Mouse (Mus musculus) MEL (cell line): ENCODE results near the gene Oas1d. TPM values are rescaled to one million over a fixed set of nuclear protein-coding genes. Genes with fewer than 3 reads are reported as not detected.
"Not testable (repeated sequence)": the region's sequence is repeated elsewhere in the genome, so short reads cannot be mapped to it uniquely, and the experiment has no call there.

Source experiments
- DNase-seq: peaks from one replicate; pipeline ENCODE4 v3.0.0; 2011; ENCODE audit warnings: low read depth, low spot score
- H3K27ac ChIP-seq: 2 replicates; pipeline ENCODE4 v1.5.1; 2012; ENCODE audit warnings: low read depth, mild to moderate bottlenecking, control low read depth, low read length, moderate library complexity; ENCODE audit not compliant: control insufficient read depth
- H3K27me3 ChIP-seq, 2 experiments: fragments of 150-350 bp in 1 of 2; sonication (generic) in 1 of 2; 2 replicates each; pipeline ENCODE4 v1.6.1; 2012; ENCODE audit warnings: low read length in 2 of 2, mild to moderate bottlenecking in 2 of 2, improper control_type of control experiment in 1 of 2, moderate library complexity in 1 of 2; ENCODE audit not compliant: insufficient read depth in 2 of 2, control insufficient read depth in 1 of 2
- H3K36me3 ChIP-seq, 2 experiments: 2 replicates each; pipeline ENCODE4 v1.6.1; 2012 to 2014; ENCODE audit warnings: low read length in 2 of 2, improper control_type of control experiment in 1 of 2, inconsistent platforms in 1 of 2, mild to moderate bottlenecking in 1 of 2; ENCODE audit not compliant: insufficient read depth in 2 of 2, control insufficient read depth in 1 of 2
- H3K4me1 ChIP-seq, 2 experiments: fragments of 150-350 bp in 1 of 2; sonication (generic) in 1 of 2; 2 replicates each; pipeline ENCODE4 v1.6.1; 2012; ENCODE audit warnings: low read length in 2 of 2, improper control_type of control experiment in 1 of 2, mild to moderate bottlenecking in 1 of 2; ENCODE audit not compliant: insufficient read depth in 2 of 2, control insufficient read depth in 1 of 2
- H3K4me3 ChIP-seq, 2 experiments: fragments of 150-350 bp in 1 of 2; sonication (generic) in 1 of 2; 2 replicates each; pipeline ENCODE4 v1.5.1; 2012; ENCODE audit warnings: low read depth in 2 of 2, low read length in 2 of 2, mild to moderate bottlenecking in 2 of 2, moderate library complexity in 2 of 2, control low read depth in 1 of 2, improper control_type of control experiment in 1 of 2; ENCODE audit not compliant: control insufficient read depth in 1 of 2, insufficient read depth in 1 of 2
- H3K79me2 ChIP-seq: 2 replicates; pipeline ENCODE4 v1.6.1; 2012; ENCODE audit warnings: mild to moderate bottlenecking, low read length, moderate library complexity; ENCODE audit not compliant: control insufficient read depth, poor library complexity, insufficient read depth
- H3K9ac ChIP-seq: 2 replicates; pipeline ENCODE4 v1.6.1; 2012; ENCODE audit warnings: low read depth, mild to moderate bottlenecking, control low read depth, low read length, moderate library complexity; ENCODE audit not compliant: control insufficient read depth, poor library complexity, severe bottlenecking
- H3K9me3 ChIP-seq: fragments of 150-350 bp; sonication (generic); replicated peaks from 2 replicates; pipeline ENCODE4 v1.6.1; 2012; ENCODE audit warnings: mild to moderate bottlenecking, low read length, improper control_type of control experiment, moderate library complexity; ENCODE audit not compliant: insufficient read depth
- CHD1 ChIP-seq: IDR thresholded peaks from 2 replicates; pipeline ENCODE4 v1.6.1; 2012; ENCODE audit warnings: low read depth, mild to moderate bottlenecking, inconsistent platforms, low read length, improper control_type of control experiment
- CHD2 ChIP-seq: IDR thresholded peaks from 2 replicates; pipeline ENCODE4 v1.6.1; 2011; ENCODE audit warnings: low read length, improper control_type of control experiment
- CTCF ChIP-seq, 3 experiments: IDR thresholded peaks in 2 of 3; conservative IDR thresholded peaks in 1 of 3; 2 replicates each; pipeline ENCODE4 v1.5.1; 2011 to 2012; ENCODE audit warnings: low read length in 3 of 3, low read depth in 2 of 3, mild to moderate bottlenecking in 2 of 3, improper control_type of control experiment in 1 of 3, inconsistent platforms in 1 of 3, mixed read lengths in 1 of 3, moderate library complexity in 1 of 3; ENCODE audit not compliant: control insufficient read depth in 1 of 3, insufficient read depth in 1 of 3, poor library complexity in 1 of 3, severe bottlenecking in 1 of 3
- ETS1 ChIP-seq: IDR thresholded peaks from 2 replicates; pipeline ENCODE4 v1.6.1; 2012; ENCODE audit warnings: low read depth, mild to moderate bottlenecking, inconsistent platforms, low read length, improper control_type of control experiment, moderate library complexity
- GATA1 ChIP-seq: IDR thresholded peaks from 2 replicates; pipeline ENCODE4 v1.6.1; 2011; ENCODE audit warnings: low read depth, low read length, improper control_type of control experiment
- MAZ ChIP-seq: IDR thresholded peaks from 2 replicates; pipeline ENCODE4 v1.6.1; 2012; ENCODE audit warnings: low read depth, mild to moderate bottlenecking, inconsistent platforms, low read length, improper control_type of control experiment
- POLR2A ChIP-seq, 2 experiments: IDR thresholded peaks; 2 replicates each; pipeline ENCODE4 v1.6.1; 2011 to 2012; ENCODE audit warnings: low read length in 2 of 2, mild to moderate bottlenecking in 2 of 2, control low read depth in 1 of 2, improper control_type of control experiment in 1 of 2, low read depth in 1 of 2, moderate library complexity in 1 of 2; ENCODE audit not compliant: control insufficient read depth in 1 of 2, insufficient read depth in 1 of 2, poor library complexity in 1 of 2
- POLR2AphosphoS2 ChIP-seq: IDR thresholded peaks from 2 replicates; pipeline ENCODE4 v1.6.1; 2011; ENCODE audit warnings: low read length, improper control_type of control experiment
- POLR2AphosphoS5 ChIP-seq: IDR thresholded peaks from 2 replicates; pipeline ENCODE4 v1.6.1; 2012; ENCODE audit warnings: low read depth, borderline replicate concordance, mild to moderate bottlenecking, inconsistent platforms, low read length, moderate library complexity, mixed read lengths
- RAD21 ChIP-seq: IDR thresholded peaks from 2 replicates; pipeline ENCODE4 v1.6.1; 2011; ENCODE audit warnings: mild to moderate bottlenecking, low read depth, low read length, improper control_type of control experiment
- RCOR1 ChIP-seq: IDR thresholded peaks from 2 replicates; pipeline ENCODE4 v1.6.1; 2012; ENCODE audit warnings: low read depth, mild to moderate bottlenecking, inconsistent platforms, low read length, improper control_type of control experiment
- SMC3 ChIP-seq: IDR thresholded peaks from 2 replicates; pipeline ENCODE4 v1.6.1; 2011; ENCODE audit warnings: low read depth, low read length, improper control_type of control experiment
- TCF12 ChIP-seq: IDR thresholded peaks from 2 replicates; pipeline ENCODE4 v1.6.1; 2014; ENCODE audit warnings: low read depth, mild to moderate bottlenecking, inconsistent platforms, low read length, improper control_type of control experiment, moderate library complexity
- UBTF ChIP-seq: IDR thresholded peaks from 2 replicates; pipeline ENCODE4 v1.6.1; 2012; ENCODE audit warnings: low read depth, mild to moderate bottlenecking, inconsistent platforms, low read length, improper control_type of control experiment, moderate library complexity, borderline replicate concordance; ENCODE audit not compliant: insufficient read depth
- USF1 ChIP-seq: IDR thresholded peaks from 2 replicates; pipeline ENCODE4 v1.6.1; 2014; ENCODE audit warnings: low read depth, mild to moderate bottlenecking, inconsistent platforms, low read length, improper control_type of control experiment, moderate library complexity
- ZC3H11A ChIP-seq: IDR thresholded peaks from 2 replicates; pipeline ENCODE4 v1.6.1; 2012; ENCODE audit warnings: low read depth, mild to moderate bottlenecking, inconsistent platforms, low read length, improper control_type of control experiment
- ZKSCAN1 ChIP-seq: IDR thresholded peaks from 2 replicates; pipeline ENCODE4 v1.6.1; 2012; ENCODE audit warnings: low read depth, mild to moderate bottlenecking, inconsistent platforms, low read length, improper control_type of control experiment, moderate library complexity
- ZMIZ1 ChIP-seq: IDR thresholded peaks from 2 replicates; pipeline ENCODE4 v1.6.1; 2012; ENCODE audit warnings: low read depth, mild to moderate bottlenecking, inconsistent platforms, low read length, improper control_type of control experiment, moderate library complexity
- polyA plus RNA-seq, 2 experiments: library from polyadenylated mRNA; stranded (reverse) in 1 of 2; unstranded in 1 of 2; fragments of >175 nt in 1 of 2; fragments of >200 nt in 1 of 2; gene quantifications; 2 replicates each; pipeline versions ENCODE4 v1.2.1 to v1.2.4; 2012; ENCODE audit warnings: low replicate concordance in 2 of 2, low read depth in 1 of 2; ENCODE audit not compliant: insufficient read length in 2 of 2, insufficient read depth in 1 of 2, missing spikeins in 1 of 2
- total RNA-seq: library from RNA; depleted of rRNA; stranded (reverse); fragments of 300-350 nt; gene quantifications from 2 replicates; pipeline ENCODE4 v1.2.3, GENCODE M21; 2012

Oas1d gene
- total and polyA plus RNA-seq, 3 experiments = not detected

- not testable (repeated sequence) for H3K9me3 ChIP-seq, H3K27ac ChIP-seq, H3K9ac ChIP-seq, H3K4me1 ChIP-seq, H3K36me3 ChIP-seq, H3K4me3 ChIP-seq, DNase-seq, H3K79me2 ChIP-seq, H3K27me3 ChIP-seq
Observed at GRCm38 (mm10) chr5:120894692-120895091, 19.6 kb upstream of the Oas1d start.

GRCm38 (mm10) chr5:120895231-120895900 is 19.0 kb upstream of the Oas1d start:
- Histone ChIP-seq H3K79me2 (no peaks in the 10 kb centered on the region), H3K4me3 (no peak overlapping the region), H3K27ac (no peak overlapping the region), H3K4me1 (no peaks in the 10 kb centered on the region), H3K9ac (no peak overlapping the region), H3K9me3 (no peaks in the 10 kb centered on the region)
- TF ChIP-seq ZC3H11A = no peak
- no peak for TF ChIP-seq SMC3
- TF ChIP-seq ETS1 = no peak
- TF ChIP-seq RAD21 = no peak
- no peak for TF ChIP-seq GATA1
- no peak for TF ChIP-seq MAZ
- TF ChIP-seq CTCF (IDR thresholded peaks at IDR 0.05 in 2 of 3, conservative IDR thresholded peaks at IDR 0.05 in 1 of 3; ENCODE audit: control insufficient read depth in 1 of 3, insufficient read depth in 1 of 3, low read depth in 2 of 3, low read length in 3 of 3, poor library complexity in 1 of 3, severe bottlenecking in 1 of 3) = no peak
- TF ChIP-seq CHD1 = no peak
- TF ChIP-seq UBTF = no peak
- TF ChIP-seq CHD2 = no peak
- TF ChIP-seq ZKSCAN1 = no peak
- no peak for TF ChIP-seq POLR2AphosphoS5
- no peak for TF ChIP-seq USF1
- TF ChIP-seq ZMIZ1 = no peak
- TF ChIP-seq RCOR1 = no peak
- no peak for TF ChIP-seq TCF12
- TF ChIP-seq POLR2AphosphoS2 = no peak
- no peak for TF ChIP-seq POLR2A (IDR thresholded peaks at IDR 0.05; ENCODE audit: control insufficient read depth in 1 of 2, insufficient read depth in 1 of 2, low read depth in 1 of 2, low read length in 2 of 2, poor library complexity in 1 of 2)
- TF ChIP-seq, all 39 proteins: peak for 0
- Histone ChIP-seq H3K27me3 (no peaks in the 10 kb centered on the region), H3K36me3 (no peaks in the 10 kb centered on the region)
- DNase-seq = no peak
